Mouse (Mus musculus): ENCODE results near the gene Edn1.

The Edn1 gene

GRCm38 (mm10) chr13:42317808-42318207 lies 16.5 kb downstream of the Edn1 start:
- DNase-seq (ENCODE audit: low spot score) = no peak

GRCm38 (mm10) chr13:42328576-42328975 lies 27.3 kb downstream of the Edn1 start:
- no peak for DNase-seq (ENCODE audit: low spot score)

GRCm38 (mm10) chr13:42331104-42331503 lies 29.8 kb downstream of the Edn1 start:
- DNase-seq (ENCODE audit: low spot score) = no peak

GRCm38 (mm10) chr13:42334981-42335380 lies 33.7 kb downstream of the Edn1 start:
- no peak for DNase-seq (ENCODE audit: low spot score)

GRCm38 (mm10) chr13:42336414-42336813 lies 35.1 kb downstream of the Edn1 start:
- no peak for DNase-seq (ENCODE audit: low spot score)

- no peak for DNase-seq (ENCODE audit: low spot score)
These were observed 35.8 kb downstream of the Edn1 start for GRCm38 (mm10) chr13:42337072-42337471.

- no peak for DNase-seq (ENCODE audit: low spot score)
These were observed 38.2 kb downstream of the Edn1 start for GRCm38 (mm10) chr13:42339466-42339865.

GRCm38 (mm10) chr13:42341871-42342532 lies 40.7 kb downstream of the Edn1 start:
- DNase-seq (ENCODE audit: low spot score) = no peak

- DNase-seq (ENCODE audit: low spot score) = no peak
These were observed 44.2 kb downstream of the Edn1 start for GRCm38 (mm10) chr13:42345439-42345838.

- no peak for DNase-seq (ENCODE audit: low spot score)
These were observed 45.1 kb downstream of the Edn1 start for GRCm38 (mm10) chr13:42346414-42346813.

- DNase-seq (ENCODE audit: low spot score) = no peak
These were observed 50.4 kb downstream of the Edn1 start for GRCm38 (mm10) chr13:42351675-42352074.

Data from ovary, postnatal 14 days (tissue).